Mouse (Mus musculus) midbrain, embryonic 14.5 days (tissue): ENCODE results near the gene Cstf1. TPM values are rescaled to one million over a fixed set of nuclear protein-coding genes. Genes with fewer than 3 reads are reported as not detected.

ENCODE experiments used
- ATAC-seq: fragments of 200-750 bp; cut with Nextera tagmentation; 2 replicates; pipeline ENCODE4 v1.8.0; 2017; ENCODE audit warnings: moderate number of reproducible peaks, moderate library complexity; ENCODE audit not compliant: low FRiP score, low TSS enrichment
- DNase-seq: peaks from one replicate; pipeline ENCODE4 v3.0.0-alpha.2; 2015
- H3K27ac ChIP-seq: fragments of 300-500 bp; sonication (generic); replicated peaks from 2 replicates; pipeline ENCODE4 v1.5.1; 2014; ENCODE audit warnings: mild to moderate bottlenecking, low read depth, low read length, moderate library complexity
- H3K27me3 ChIP-seq: fragments of 300-500 bp; sonication (generic); 2 replicates; pipeline ENCODE4 v1.6.1; 2014; ENCODE audit warnings: low read length, control low read depth, mixed read lengths; ENCODE audit not compliant: control insufficient read depth, insufficient read depth
- H3K36me3 ChIP-seq: fragments of 300-500 bp; sonication (generic); 2 replicates; pipeline ENCODE4 v1.6.1; 2014; ENCODE audit warnings: low read length, control low read depth; ENCODE audit not compliant: control insufficient read depth, insufficient read depth
- H3K4me1 ChIP-seq: fragments of 300-500 bp; sonication (generic); 2 replicates; pipeline ENCODE4 v1.6.1; 2014; ENCODE audit warnings: mild to moderate bottlenecking, antibody characterized with exemption, low read length, control low read depth; ENCODE audit not compliant: control insufficient read depth, insufficient read depth
- H3K4me2 ChIP-seq: fragments of 300-500 bp; sonication (generic); 2 replicates; pipeline ENCODE4 v1.6.1; 2014; ENCODE audit warnings: mild to moderate bottlenecking, low read length, moderate library complexity
- H3K4me3 ChIP-seq: fragments of 300-500 bp; sonication (generic); replicated peaks from 2 replicates; pipeline ENCODE4 v1.5.1; 2014; ENCODE audit warnings: low read depth, low read length
- H3K9ac ChIP-seq: fragments of 300-500 bp; sonication (generic); replicated peaks from 2 replicates; pipeline ENCODE4 v1.6.1; 2014; ENCODE audit warnings: mild to moderate bottlenecking, low read length, moderate library complexity
- H3K9me3 ChIP-seq: fragments of 300-500 bp; sonication (generic); 2 replicates; pipeline ENCODE4 v1.6.1; 2016; ENCODE audit warnings: low read length, control low read depth, mixed read lengths; ENCODE audit not compliant: control insufficient read depth
- WGBS: fragments of 180-500 bp; shearing (Covaris S2); extraction: QIAGEN DNeasy Blood & Tissue Kit; methylation state at CpG from one replicate; pipeline ENCODE4 v1.1.7; 2014; 5-methylcytosine and 5-hydroxymethylcytosine counted together
- polyA plus RNA-seq: library from polyadenylated mRNA; unstranded; fragments of >200 nt; fragmentation: Nextera tagmentation; extraction: Ambion mirVana; gene quantifications from 2 replicates; pipeline ENCODE4 v1.2.1, GENCODE M21; 2014

Cstf1 gene
- polyA plus RNA-seq, 1 experiment from 2014 or later, result 34.6 TPM

DNA sequence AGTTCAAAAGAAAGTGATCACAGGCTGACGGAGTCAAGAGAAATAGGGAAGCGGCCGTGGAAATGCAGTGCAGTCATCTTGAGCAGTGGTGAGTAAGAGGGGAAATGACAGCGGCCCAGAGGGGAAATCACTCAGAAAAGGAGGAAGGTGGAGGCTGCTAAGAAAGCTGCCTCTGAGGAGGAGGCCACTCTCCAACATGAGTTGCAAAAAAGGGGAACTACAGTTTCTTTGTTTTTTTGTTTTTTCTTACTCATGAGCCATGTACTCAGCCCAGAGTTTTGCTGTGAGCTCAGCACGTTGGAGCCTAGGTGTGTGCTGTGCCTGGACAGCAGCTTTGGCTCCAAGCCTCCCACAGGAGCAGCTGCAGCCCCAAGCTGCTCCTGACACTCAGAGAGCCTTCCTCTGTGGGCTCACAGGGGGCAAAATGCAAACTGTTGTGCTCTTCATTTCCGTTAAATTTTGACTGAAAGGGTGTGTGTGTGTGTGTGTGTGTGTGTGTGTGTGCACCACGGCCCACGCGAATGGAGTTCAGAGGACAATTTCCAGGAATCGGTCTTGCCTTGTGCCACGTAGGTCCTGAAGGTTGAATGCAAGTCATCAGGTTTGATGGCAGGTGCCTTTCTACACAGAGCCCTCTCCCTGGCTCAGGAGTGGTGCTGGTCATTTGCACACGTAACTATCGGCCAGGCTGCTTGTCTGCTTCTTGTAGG, 30.8 kb downstream of the Cstf1 start:
- no peaks in the 10 kb centered on the region for H3K36me3 ChIP-seq
- ATAC-seq (no peak), DNase-seq (no peak)
- H3K9ac ChIP-seq, result no peak overlapping the region
- no peak overlapping the region for H3K4me2 ChIP-seq
- no peak overlapping the region for H3K27ac ChIP-seq
- 76% methylated on average over 13 of the region's 13 CpGs for WGBS
- no peaks in the 10 kb centered on the region for H3K27me3 ChIP-seq
- H3K9me3 ChIP-seq, result no peaks in the 10 kb centered on the region
- H3K4me1 ChIP-seq, result no peaks in the 10 kb centered on the region
- H3K4me3 ChIP-seq, result no peak overlapping the region

DNA sequence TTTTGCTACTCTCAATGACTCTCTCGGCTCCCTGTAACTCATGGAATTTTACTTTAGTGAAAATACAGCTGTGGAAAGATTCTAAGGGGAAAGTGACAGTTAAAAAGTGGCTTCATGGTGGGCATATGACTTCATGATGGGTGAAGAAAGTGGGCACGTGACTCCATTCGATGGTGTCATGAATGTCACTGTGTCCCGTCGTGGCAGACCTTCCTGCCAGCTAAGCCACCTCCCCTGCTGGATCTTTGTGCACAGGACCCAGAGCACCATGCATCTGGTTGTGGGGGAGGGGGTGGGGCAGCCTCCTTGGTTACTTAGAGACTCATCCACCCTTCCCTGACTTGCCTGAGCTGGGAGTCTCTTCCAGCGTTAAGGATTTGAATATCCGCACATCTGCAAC, 33.8 kb downstream of the Cstf1 start:
- DNase-seq, result no peak
- H3K4me3 ChIP-seq, result no peak overlapping the region
- H3K27ac ChIP-seq, result no peak overlapping the region
- no peaks in the 10 kb centered on the region for H3K36me3 ChIP-seq
- no peaks in the 10 kb centered on the region for H3K27me3 ChIP-seq
- ATAC-seq, result no peak
- H3K4me2 ChIP-seq, result no peak overlapping the region
- WGBS, result 61% methylated on average over 7 of the region's 7 CpGs
- no peak overlapping the region for H3K9ac ChIP-seq
- no peaks in the 10 kb centered on the region for H3K4me1 ChIP-seq
- H3K9me3 ChIP-seq, result no peaks in the 10 kb centered on the region

DNA sequence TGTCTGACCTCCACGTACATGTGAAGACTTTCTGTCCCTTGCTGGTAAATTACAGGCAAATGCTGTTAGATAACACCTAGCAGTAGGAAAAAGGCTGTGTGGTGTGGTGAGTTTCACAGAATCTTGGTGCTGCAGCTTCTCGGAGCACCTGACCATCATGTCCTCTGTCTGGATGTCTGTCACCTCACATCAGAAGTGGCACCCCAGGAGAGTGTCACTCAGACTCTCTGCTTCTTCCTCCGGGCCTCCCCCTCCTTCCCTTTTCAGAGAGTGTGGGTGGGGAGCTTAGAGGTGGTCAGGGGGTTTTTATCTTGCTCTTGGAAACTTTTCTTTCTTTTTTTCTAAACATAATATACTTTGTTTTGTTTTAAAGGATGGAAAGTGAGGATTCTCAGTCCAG, 34.5 kb downstream of the Cstf1 start:
- no peak overlapping the region for H3K4me3 ChIP-seq
- DNase-seq (no peak), ATAC-seq (no peak)
- H3K4me1 ChIP-seq, result no peaks in the 10 kb centered on the region
- H3K27me3 ChIP-seq, result no peaks in the 10 kb centered on the region
- H3K4me2 ChIP-seq, result no peak overlapping the region
- 67% methylated on average over 3 of the region's 3 CpGs for WGBS
- H3K27ac ChIP-seq, result no peak overlapping the region
- no peak overlapping the region for H3K9ac ChIP-seq
- no peaks in the 10 kb centered on the region for H3K9me3 ChIP-seq
- H3K36me3 ChIP-seq, result no peaks in the 10 kb centered on the region

DNA sequence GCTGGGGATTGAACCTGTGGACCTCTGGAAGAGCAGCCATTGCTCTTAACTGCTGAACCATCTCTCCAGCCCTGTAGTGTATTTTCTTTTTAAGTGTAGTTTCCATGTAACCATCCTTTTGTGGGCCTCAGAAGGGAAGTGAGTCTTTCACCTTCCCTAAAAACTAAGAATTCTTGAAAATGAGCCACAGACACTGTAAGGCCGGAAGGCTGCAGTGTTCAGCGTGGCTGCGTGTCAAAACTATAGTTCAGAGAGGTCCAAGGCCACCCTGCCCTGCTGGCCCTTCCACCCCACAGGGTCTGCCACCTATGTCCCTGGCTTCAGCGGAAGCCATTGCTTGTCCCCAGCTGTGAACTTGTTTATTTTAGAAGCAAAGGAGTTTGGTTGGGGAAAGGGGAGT, 35.7 kb downstream of the Cstf1 start:
- 83% methylated on average over 4 of the region's 4 CpGs for WGBS

DNA sequence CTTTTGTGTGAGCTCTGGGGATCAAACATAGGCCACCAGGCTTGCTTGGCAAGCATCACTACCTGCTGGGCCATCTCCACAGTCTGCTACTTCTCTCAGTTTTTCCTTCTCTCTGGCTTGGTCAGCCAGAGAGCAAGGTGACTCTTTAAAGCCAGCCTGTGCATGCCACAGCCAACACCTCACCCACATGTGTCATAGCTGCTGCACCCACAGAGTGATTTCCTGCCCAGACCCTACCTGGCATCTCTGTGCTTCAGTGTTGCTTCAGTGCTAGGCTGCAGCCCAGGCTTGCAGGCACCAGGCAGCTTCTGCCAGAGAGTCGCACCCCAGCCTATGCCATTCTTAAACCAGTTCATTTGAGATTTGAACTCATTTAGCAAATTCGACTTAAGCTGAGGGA, 37.0 kb downstream of the Cstf1 start:
- H3K9me3 ChIP-seq, result no peaks in the 10 kb centered on the region
- no peaks in the 10 kb centered on the region for H3K4me1 ChIP-seq
- DNase-seq (no peak), ATAC-seq (no peak)
- WGBS, result 81% methylated on average over 2 of the region's 2 CpGs
- no peak overlapping the region for H3K4me3 ChIP-seq
- H3K27ac ChIP-seq, result no peak overlapping the region
- H3K4me2 ChIP-seq, result no peak overlapping the region
- no peaks in the 10 kb centered on the region for H3K27me3 ChIP-seq
- H3K9ac ChIP-seq, result no peak overlapping the region
- H3K36me3 ChIP-seq, result no peaks in the 10 kb centered on the region

More for the DNA sequence above, 35.7 kb downstream of the Cstf1 start:
- no peaks in the 10 kb centered on the region for H3K4me1 ChIP-seq
- no peaks in the 10 kb centered on the region for H3K36me3 ChIP-seq
- ATAC-seq (no peak), DNase-seq (no peak)
- H3K9me3 ChIP-seq, result no peaks in the 10 kb centered on the region
- no peak overlapping the region for H3K4me3 ChIP-seq
- H3K27me3 ChIP-seq, result no peaks in the 10 kb centered on the region
- H3K9ac ChIP-seq, result no peak overlapping the region
- no peak overlapping the region for H3K4me2 ChIP-seq
- H3K27ac ChIP-seq, result no peak overlapping the region

DNA sequence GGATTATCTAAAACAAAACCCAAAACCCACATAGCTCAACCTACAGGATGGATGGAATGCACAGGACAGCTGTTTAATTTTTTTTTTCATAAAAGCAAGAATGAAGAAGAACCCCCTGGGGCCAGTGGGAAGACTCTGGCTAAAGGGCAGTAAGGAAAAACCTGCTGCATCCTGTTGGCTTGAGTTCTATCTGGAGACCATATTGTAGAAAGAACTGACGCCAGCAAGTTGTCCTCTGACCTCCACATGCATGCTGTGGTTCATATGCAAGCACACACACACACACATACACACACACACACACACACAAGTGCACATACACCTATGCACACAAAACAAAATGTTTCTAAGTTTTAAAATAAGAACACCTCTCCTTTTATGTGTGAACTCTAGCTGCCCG, 40.2 kb downstream of the Cstf1 start:
- Histone ChIP-seq H3K9ac (no peak overlapping the region), H3K4me2 (no peak overlapping the region), H3K27me3 (no peaks in the 10 kb centered on the region), H3K36me3 (no peaks in the 10 kb centered on the region), H3K9me3 (no peaks in the 10 kb centered on the region), H3K4me1 (no peaks in the 10 kb centered on the region), H3K4me3 (no peak overlapping the region), H3K27ac (no peak overlapping the region)
- WGBS, result 81% methylated on average over 2 of the region's 2 CpGs
- DNase-seq, result no peak
- no peak for ATAC-seq

DNA sequence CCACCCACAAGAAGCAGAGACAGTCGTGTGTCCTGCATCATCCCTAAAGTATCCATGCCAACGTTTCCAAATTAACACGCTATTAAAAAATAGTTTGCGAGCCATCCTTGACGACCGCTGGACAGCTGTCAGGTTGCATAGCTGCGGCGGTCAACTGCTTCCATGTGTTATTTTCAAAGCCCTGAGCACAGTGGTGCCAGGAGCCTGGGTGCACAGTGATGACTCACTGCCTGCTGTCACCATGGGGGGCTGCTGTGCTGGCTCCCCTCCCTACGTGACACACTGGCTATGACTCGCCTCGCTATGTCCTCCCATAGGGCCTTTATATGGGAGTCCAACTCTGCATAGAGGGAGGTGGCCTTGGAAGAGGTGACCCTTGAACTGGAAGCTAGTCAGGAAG, 40.6 kb downstream of the Cstf1 start:
- Histone ChIP-seq H3K4me3 (no peak overlapping the region), H3K4me2 (no peak overlapping the region), H3K4me1 (no peaks in the 10 kb centered on the region), H3K36me3 (no peaks in the 10 kb centered on the region), H3K27me3 (no peaks in the 10 kb centered on the region), H3K9me3 (no peaks in the 10 kb centered on the region), H3K27ac (no peak overlapping the region), H3K9ac (no peak overlapping the region)
- DNase-seq, result no peak
- no peak for ATAC-seq
- WGBS, result 84% methylated on average over 11 of the region's 11 CpGs

DNA sequence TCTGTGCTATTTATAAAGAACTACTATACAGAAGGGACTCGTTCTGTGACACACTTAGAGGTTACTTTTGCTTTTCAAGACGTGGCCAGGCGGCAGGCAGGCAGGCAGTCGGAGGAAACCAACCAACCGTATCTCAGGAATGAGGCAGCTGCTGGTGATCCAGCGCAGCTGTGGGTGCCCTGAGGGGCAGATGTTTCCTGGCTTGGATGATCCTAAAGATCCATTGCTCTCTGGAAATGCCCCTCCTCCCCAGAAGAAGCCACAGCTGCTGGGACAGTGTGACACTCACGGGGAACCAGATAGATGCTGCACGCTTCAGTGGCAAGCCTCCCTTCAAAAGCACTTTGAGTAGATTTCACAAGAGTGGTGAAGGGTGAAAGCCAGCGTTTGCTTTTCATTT, 42.0 kb downstream of the Cstf1 start:
- H3K4me2 ChIP-seq, result peak overlapping the region; percentile 17; the same call in 1 of the 2 replicates
- DNase-seq, result peak; percentile 56

DNA sequence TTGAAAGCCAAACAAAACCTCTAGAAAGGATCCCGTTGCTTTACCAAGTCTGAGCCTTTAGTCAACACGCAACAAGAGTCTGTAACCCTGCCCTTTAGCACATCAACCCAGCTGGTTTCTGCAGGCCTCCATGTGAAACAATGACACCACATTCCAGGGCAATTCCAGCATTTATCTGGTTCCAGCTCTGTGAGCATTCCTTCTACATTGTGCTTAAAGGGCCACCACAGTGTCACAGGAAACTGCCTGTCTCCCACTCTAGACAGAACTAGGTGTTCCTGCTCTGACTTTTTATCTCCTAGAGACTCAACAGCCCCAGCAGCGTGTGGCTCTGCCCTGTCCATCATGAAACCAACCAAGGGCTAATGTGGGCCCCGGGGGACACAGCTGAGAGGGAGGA, 42.8 kb downstream of the Cstf1 start:
- no peak overlapping the region for H3K4me3 ChIP-seq
- H3K9me3 ChIP-seq, result no peaks in the 10 kb centered on the region
- no peaks in the 10 kb centered on the region for H3K4me1 ChIP-seq
- no peaks in the 10 kb centered on the region for H3K36me3 ChIP-seq
- ATAC-seq, result no peak
- H3K27ac ChIP-seq, result no peak overlapping the region
- no peaks in the 10 kb centered on the region for H3K27me3 ChIP-seq
- no peak for DNase-seq
- no peak overlapping the region for H3K4me2 ChIP-seq
- WGBS, result 25% methylated on average over 4 of the region's 4 CpGs
- no peak overlapping the region for H3K9ac ChIP-seq

More for the DNA sequence above, 42.0 kb downstream of the Cstf1 start:
- ATAC-seq, result no peak
- 3% methylated on average over 9 of the region's 9 CpGs for WGBS
- Histone ChIP-seq H3K27me3 (no peaks in the 10 kb centered on the region), H3K4me3 (no peak overlapping the region), H3K36me3 (no peaks in the 10 kb centered on the region), H3K9ac (no peak overlapping the region), H3K9me3 (no peaks in the 10 kb centered on the region), H3K4me1 (no peaks in the 10 kb centered on the region), H3K27ac (no peak overlapping the region)
